Mouse (Mus musculus) ES-Bruce4 (cell line): ENCODE measurements around the gene Afdn.

Experiments
- CTCF ChIP-seq: IDR thresholded peaks from one replicate; pipeline ENCODE4 v1.8.1; 2011; ENCODE audit warnings: low read depth, low read length
- POLR2A ChIP-seq: IDR thresholded peaks from one replicate; pipeline ENCODE4 v1.8.1; 2011; ENCODE audit warnings: low read length; ENCODE audit not compliant: insufficient read depth

DNA sequence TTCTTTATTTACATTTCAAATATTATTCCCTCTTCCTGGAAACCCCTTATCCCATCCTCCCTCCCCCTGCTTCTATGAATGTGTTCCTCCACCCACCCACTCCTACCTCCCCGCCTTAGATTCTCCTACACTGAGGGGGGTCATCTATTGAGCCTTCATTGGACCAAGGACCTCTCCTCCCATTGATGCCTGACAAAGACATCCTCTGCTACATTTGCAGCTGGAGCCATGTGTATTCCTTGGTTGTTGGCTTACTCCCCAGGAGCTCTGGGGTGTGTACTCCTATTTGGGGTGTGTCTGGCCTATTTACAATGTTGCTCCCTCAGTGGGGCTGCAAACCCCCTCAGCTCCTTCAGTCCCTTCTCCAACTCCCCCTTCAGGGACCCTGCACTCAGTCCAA, 109.9 kb downstream of the Afdn start:
- no peak for TF ChIP-seq POLR2A
- TF ChIP-seq CTCF: no peak
